Comparison of ENCODE assay signal across 15 mouse cellular contexts in genomic region chr12:107942100-107942499, GRCm38 (mm10).
"Had no signal": no experiment of that assay in that cellular context is flagged by ENCODE, and none has a peak within 500 bp of the region (broad histone marks: within the 10 kb centered on the region; RNA-seq: fewer than 3 reads in every experiment).

No protein-coding gene starts in this region.

- H3K9me3 ChIP-seq: kidney, embryonic 15.5 days; neural tube, embryonic 13.5 days had no signal

- H3K36me3 ChIP-seq: kidney, embryonic 15.5 days; neural tube, embryonic 13.5 days had no signal

- H3K4me2 ChIP-seq: kidney, embryonic 15.5 days; liver, embryonic 11.5 days; lung, embryonic 14.5 days; midbrain, embryonic 11.5 days; neural tube, embryonic 13.5 days had no signal

- H3K4me3 ChIP-seq: kidney, embryonic 15.5 days; neural tube, embryonic 13.5 days had no signal

- ATAC-seq: midbrain, embryonic 16.5 days had no signal

- H3K27me3 ChIP-seq: kidney, embryonic 15.5 days; neural tube, embryonic 13.5 days had no signal

- H3K9ac ChIP-seq: kidney, embryonic 15.5 days; lung, embryonic 14.5 days; neural tube, embryonic 13.5 days had no signal

- H3K4me1 ChIP-seq: kidney, embryonic 15.5 days had no signal

- H3K27ac ChIP-seq: kidney, embryonic 15.5 days; neural tube, embryonic 13.5 days had no signal

- DNase-seq: kidney, postnatal 25 days; left cerebral cortex, postnatal 4 days; lung, embryonic 14.5 days; lung, postnatal 10 days; lung, postnatal 4 days; retina, postnatal 1 day; right cerebral cortex, postnatal 4 days; spleen, adult 18-20 months; thymus, adult 18-20 months; thymus, postnatal 36 days had no signal
